ENCODE assay signal across 28 mouse cellular contexts in the genomic region with DNA sequence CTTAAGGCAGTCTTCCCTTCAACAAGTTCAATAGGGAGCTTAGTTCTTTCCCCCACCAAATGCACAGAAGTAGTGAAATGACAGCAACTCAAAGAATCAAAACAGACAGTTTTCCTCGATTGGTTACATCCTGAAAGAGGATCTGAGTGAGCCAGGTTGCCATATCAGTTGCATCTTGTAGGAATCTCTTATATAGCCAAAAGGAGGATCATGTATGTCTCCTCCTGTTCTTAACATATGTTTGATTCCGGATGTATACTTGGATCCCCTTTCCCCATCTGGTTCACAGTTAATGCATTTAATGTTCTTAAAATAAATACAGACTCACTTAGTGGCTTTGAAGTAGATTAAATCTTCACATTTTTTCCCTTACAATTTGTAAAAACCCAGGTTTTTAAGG.
"Had no signal": no experiment of that assay in that cellular context is flagged by ENCODE, and none has a peak within 500 bp of the region (broad histone marks: within the 10 kb centered on the region; RNA-seq: fewer than 3 reads in every experiment).

No protein-coding gene starts in this region.

- H3K27ac ChIP-seq: heart, embryonic 10.5 days; hindbrain, embryonic 10.5 days; hindbrain, embryonic 12.5 days; hindbrain, embryonic 14.5 days; intestine, embryonic 15.5 days; layer of hippocampus, adult 2 months; left cerebral cortex, adult 2 months; limb, embryonic 10.5 days; limb, embryonic 12.5 days; liver, embryonic 13.5 days; liver, embryonic 15.5 days had no signal

- H3K9me3 ChIP-seq: heart, embryonic 10.5 days; heart, embryonic 12.5 days; hindbrain, embryonic 10.5 days; hindbrain, embryonic 12.5 days; intestine, embryonic 15.5 days; limb, embryonic 10.5 days; limb, embryonic 12.5 days; liver, embryonic 13.5 days; liver, embryonic 15.5 days had no signal

- H3K27me3 ChIP-seq: heart, embryonic 12.5 days; hindbrain, embryonic 12.5 days; intestine, embryonic 15.5 days; limb, embryonic 12.5 days; liver, embryonic 13.5 days; liver, embryonic 15.5 days had no signal

- H3K4me3 ChIP-seq: heart, embryonic 10.5 days; heart, embryonic 12.5 days; hindbrain, embryonic 10.5 days; hindbrain, embryonic 12.5 days; intestine, embryonic 15.5 days; layer of hippocampus, adult 2 months; left cerebral cortex, adult 2 months; limb, embryonic 10.5 days; limb, embryonic 12.5 days; liver, embryonic 13.5 days; liver, embryonic 15.5 days had no signal

- H3K9ac ChIP-seq: heart, embryonic 12.5 days; hindbrain, embryonic 12.5 days; hindbrain, embryonic 14.5 days; intestine, embryonic 15.5 days; limb, embryonic 12.5 days; liver, embryonic 13.5 days; liver, embryonic 15.5 days; liver, postnatal 0 days had no signal

- H3K36me3 ChIP-seq: heart, embryonic 10.5 days; heart, embryonic 12.5 days; hindbrain, embryonic 10.5 days; hindbrain, embryonic 12.5 days; intestine, embryonic 15.5 days; limb, embryonic 10.5 days; limb, embryonic 12.5 days; liver, embryonic 13.5 days; liver, embryonic 15.5 days had no signal

- H3K4me2 ChIP-seq: heart, embryonic 12.5 days; hindbrain, embryonic 12.5 days; hindbrain, embryonic 14.5 days; intestine, embryonic 15.5 days; limb, embryonic 12.5 days; liver, embryonic 11.5 days; liver, embryonic 13.5 days; liver, embryonic 15.5 days had no signal

- DNase-seq: gastrocnemius, postnatal 10 days; gastrocnemius, postnatal 25 days; heart, adult 18-20 months; heart, postnatal 10 days; heart, postnatal 4 days; kidney, adult 18-20 months; kidney, adult 8-10 months; kidney, postnatal 10 days; kidney, postnatal 25 days; kidney, postnatal 4 days; liver; liver, embryonic 13.5 days; liver, postnatal 0 days had no signal

- H3K4me1 ChIP-seq: heart, embryonic 10.5 days; hindbrain, embryonic 10.5 days; hindbrain, embryonic 12.5 days; intestine, embryonic 15.5 days; limb, embryonic 10.5 days; limb, embryonic 12.5 days; liver, embryonic 13.5 days; liver, embryonic 15.5 days had no signal

- ATAC-seq: hindbrain, embryonic 16.5 days; inflammation-experienced regulatory T-cells, adult 6 months; intestine, embryonic 15.5 days; intestine, postnatal 0 days; liver, postnatal 0 days had no signal
